Mouse (Mus musculus) lung, embryonic 15.5 days (tissue): ENCODE measurements around the gene C87414. TPM values are rescaled to one million over a fixed set of nuclear protein-coding genes. Genes with fewer than 3 reads are reported as not detected.
"Not testable (repeated sequence)": the region's sequence is repeated elsewhere in the genome, so short reads cannot be mapped to it uniquely, and the experiment has no call there.

Source experiments
- ATAC-seq: fragments of 200-750 bp; cut with Nextera tagmentation; 2 replicates; pipeline ENCODE4 v1.8.0; 2017; ENCODE audit warnings: moderate number of reproducible peaks, borderline replicate concordance; ENCODE audit not compliant: low FRiP score, low TSS enrichment; ENCODE audit errors: extremely low read depth
- H3K27ac ChIP-seq: fragments of 300-500 bp; sonication (generic); 2 replicates; pipeline ENCODE4 v1.5.1; 2015; ENCODE audit warnings: moderate library complexity, mild to moderate bottlenecking, inconsistent platforms
- H3K27me3 ChIP-seq: fragments of 300-500 bp; sonication (generic); 2 replicates; pipeline ENCODE4 v1.6.1; 2015; ENCODE audit warnings: inconsistent platforms
- H3K36me3 ChIP-seq: fragments of 300-500 bp; sonication (generic); 2 replicates; pipeline ENCODE4 v1.6.1; 2015; ENCODE audit warnings: inconsistent platforms
- H3K4me1 ChIP-seq: fragments of 300-500 bp; sonication (generic); 2 replicates; pipeline ENCODE4 v1.6.1; 2015; ENCODE audit warnings: inconsistent platforms
- H3K4me2 ChIP-seq: fragments of 300-500 bp; sonication (generic); 2 replicates; pipeline ENCODE4 v1.6.1; 2015; ENCODE audit warnings: inconsistent platforms, mild to moderate bottlenecking, moderate library complexity
- H3K4me3 ChIP-seq: fragments of 300-500 bp; sonication (generic); 2 replicates; pipeline ENCODE4 v1.5.1; 2015; ENCODE audit warnings: mild to moderate bottlenecking, inconsistent platforms
- H3K9ac ChIP-seq: fragments of 300-500 bp; sonication (generic); 2 replicates; pipeline ENCODE4 v1.6.1; 2015; ENCODE audit warnings: inconsistent platforms
- H3K9me3 ChIP-seq: fragments of 300-500 bp; sonication (generic); 2 replicates; pipeline ENCODE4 v1.6.1; 2016; ENCODE audit warnings: inconsistent platforms
- WGBS: fragments of 180-500 bp; shearing (Covaris S2); methylation state at CpG from one replicate; pipeline ENCODE4 v1.1.7; 2015; 5-methylcytosine and 5-hydroxymethylcytosine counted together
- polyA plus RNA-seq: library from polyadenylated mRNA; unstranded; fragments of >200 nt; fragmentation: Nextera tagmentation; extraction: Ambion mirVana; gene quantifications from 2 replicates; pipeline ENCODE4 v1.2.1, GENCODE M21; 2015

C87414 gene
- not detected in 2 replicates for polyA plus RNA-seq

DNA sequence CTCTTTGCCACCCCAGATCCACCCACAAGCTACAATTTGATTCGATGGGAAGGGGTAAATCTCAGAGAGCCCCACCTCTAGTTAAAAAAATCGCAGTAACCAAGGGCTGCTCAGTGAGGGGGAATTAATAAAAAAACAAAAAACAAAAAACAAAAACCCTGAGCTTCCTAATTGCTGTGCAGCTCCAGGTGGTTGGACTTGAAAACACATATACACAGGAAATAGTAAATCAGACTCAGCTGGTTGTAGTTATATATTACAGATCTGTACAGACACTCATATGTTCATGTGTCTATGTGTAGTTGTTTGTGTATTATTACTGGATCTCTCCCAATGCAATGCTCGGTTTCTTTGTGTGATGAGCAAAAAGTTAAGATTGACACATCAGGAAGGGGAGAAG is at the start of gene C87414:
Gene C87414 (minus strand): TSS at position 101 of the 400 bp plus-strand sequence.
- not testable (repeated sequence) for H3K9me3 ChIP-seq, H3K27ac ChIP-seq, H3K9ac ChIP-seq, H3K4me1 ChIP-seq, H3K27me3 ChIP-seq, ATAC-seq, H3K4me3 ChIP-seq, H3K36me3 ChIP-seq, H3K4me2 ChIP-seq
- 67% methylated on average over 1 of the region's 3 CpGs for WGBS

- not testable (repeated sequence) for H3K4me2 ChIP-seq, H3K36me3 ChIP-seq, H3K4me3 ChIP-seq, H3K27ac ChIP-seq, H3K9me3 ChIP-seq, H3K9ac ChIP-seq, ATAC-seq, H3K4me1 ChIP-seq, H3K27me3 ChIP-seq
- 67% methylated on average over 3 of the region's 3 CpGs for WGBS
Measured at GRCm38 (mm10) chr5:93684661-93685060, 13.3 kb upstream of the C87414 start.

Other genes with a start within 250 kb of the C87414 start
- gene Gm16427, start 131.4 kb downstream of the C87414 start, polyA plus RNA-seq: not detected in 2 replicates
- gene Gm7792, start 172.2 kb upstream of the C87414 start, polyA plus RNA-seq: not detected in 2 replicates